Mouse (Mus musculus) G1E (cell line): ENCODE measurements around the gene Gm16253.

Source experiments
- CTCF ChIP-seq: IDR thresholded peaks from 2 replicates; pipeline ENCODE4 v1.5.1; 2012; ENCODE audit warnings: low read depth, low read length, inconsistent platforms, mixed read lengths
- GATA1 ChIP-seq: IDR thresholded peaks from 2 replicates; pipeline ENCODE4 v1.6.1; 2012; ENCODE audit warnings: borderline replicate concordance, low read length, inconsistent platforms, mixed read lengths

- TF ChIP-seq CTCF, result no peak
- TF ChIP-seq GATA1, result no peak
These were observed 25.3 kb downstream of the Gm16253 start for GRCm38 (mm10) chr3:96601941-96602703.
